Mouse (Mus musculus): ENCODE results near the gene Uba7. TPM values are rescaled to one million over a fixed set of nuclear protein-coding genes. Genes with fewer than 3 reads are reported as not detected.

Uba7 gene
- polyA plus RNA-seq, 1 experiment from 2014 or later, result 33.2 TPM

DNA sequence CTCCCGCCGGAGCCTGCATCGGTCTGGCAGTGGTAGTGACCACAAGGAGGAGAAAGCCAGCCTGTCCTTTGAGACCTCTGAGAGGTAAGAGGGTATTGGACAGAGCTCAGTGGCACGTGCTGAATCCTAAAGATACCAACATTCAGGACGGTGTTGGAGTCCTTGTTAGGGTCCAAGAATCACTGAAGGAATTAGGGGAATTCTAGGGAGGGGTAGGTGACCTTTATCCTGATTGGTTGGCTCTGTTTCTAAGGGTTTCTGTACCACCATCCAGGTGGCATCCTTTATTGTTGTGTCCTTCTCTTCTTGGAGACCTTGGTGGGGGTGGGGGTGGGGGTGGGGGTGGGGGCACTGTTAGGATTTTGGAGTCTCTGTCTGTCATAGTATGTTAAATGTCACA lies 56.8 kb downstream of the Uba7 start:
- no peak overlapping the region for H3K9ac ChIP-seq (replicated peaks; ENCODE audit: low read depth)
- no peaks in the 10 kb centered on the region for H3K9me3 ChIP-seq (ENCODE audit: low read length)
- H3K4me1 ChIP-seq (ENCODE audit: insufficient read depth, low read depth, low read length), result no peaks in the 10 kb centered on the region
- no peak overlapping the region for H3K4me2 ChIP-seq (replicated peaks; ENCODE audit: low read depth, low read length)
- H3K27me3 ChIP-seq (replicated peaks; ENCODE audit: insufficient read depth, low read length), result no peaks in the 10 kb centered on the region
- ATAC-seq, result no peak
- DNase-seq (ENCODE audit: low spot score), result no peak
- no peak for TF ChIP-seq EP300 (IDR thresholded peaks at IDR 0.05)
- no peak for TF ChIP-seq CTCF (IDR thresholded peaks at IDR 0.05)
- peaks cover 10% of the 10 kb centered on the region for H3K36me3 ChIP-seq (ENCODE audit: insufficient read depth, low read length)
- WGBS, result 93% methylated on average over 5 of the region's 5 CpGs
- H3K4me3 ChIP-seq (ENCODE audit: low read depth, low read length), result no peak overlapping the region
- H3K27ac ChIP-seq (ENCODE audit: low read length), result no peak overlapping the region

Other genes starting within 250 kb of the Uba7 start
- 119 and 128 TPM in 2 replicates for gene Rbm5, start 204.5 kb upstream of the Uba7 start, polyA plus RNA-seq (2015; fragmentation: Nextera tagmentation; extraction: Ambion mirVana)
- 35.6 and 40.9 TPM in 2 replicates for gene Rbm6, start 102.3 kb upstream of the Uba7 start, polyA plus RNA-seq (2015; fragmentation: Nextera tagmentation; extraction: Ambion mirVana)
- gene Mon1a, start 87.4 kb upstream of the Uba7 start, polyA plus RNA-seq (2015; fragmentation: Nextera tagmentation; extraction: Ambion mirVana), result 12.3 and 12.8 TPM in 2 replicates
- gene Mst1r, start 68.6 kb upstream of the Uba7 start, polyA plus RNA-seq (2015; fragmentation: Nextera tagmentation; extraction: Ambion mirVana), result 3.1 and 3.5 TPM in 2 replicates
- gene Actl11, start 47.0 kb upstream of the Uba7 start, polyA plus RNA-seq (2015; fragmentation: Nextera tagmentation; extraction: Ambion mirVana), result not detected in 2 replicates
- gene Camkv, start 39.8 kb upstream of the Uba7 start, polyA plus RNA-seq (2015; fragmentation: Nextera tagmentation; extraction: Ambion mirVana), result 0.12 and 0.35 TPM in 2 replicates
- gene Traip, start 25.4 kb upstream of the Uba7 start, polyA plus RNA-seq (2015; fragmentation: Nextera tagmentation; extraction: Ambion mirVana), result 2.2 and 2.6 TPM in 2 replicates
- 1.8 and 3.6 TPM in 2 replicates for gene Gm20661, start 7.6 kb downstream of the Uba7 start, polyA plus RNA-seq (2015; fragmentation: Nextera tagmentation; extraction: Ambion mirVana)
- 65.0 and 68.5 TPM in 2 replicates for gene Inka1, start 10.4 kb downstream of the Uba7 start, polyA plus RNA-seq (2015; fragmentation: Nextera tagmentation; extraction: Ambion mirVana)
- gene Cdhr4, start 17.0 kb downstream of the Uba7 start, polyA plus RNA-seq (2015; fragmentation: Nextera tagmentation; extraction: Ambion mirVana), result 7.8 and 8.9 TPM in 2 replicates
- 0.17 and 0.44 TPM in 2 replicates for gene Gm20662, start 20.8 kb downstream of the Uba7 start, polyA plus RNA-seq (2015; fragmentation: Nextera tagmentation; extraction: Ambion mirVana)
- 52.0 and 53.9 TPM in 2 replicates for gene Ip6k1, start 27.0 kb downstream of the Uba7 start, polyA plus RNA-seq (2015; fragmentation: Nextera tagmentation; extraction: Ambion mirVana)
- 25.5 and 26.5 TPM in 2 replicates for gene Gmppb, start 73.7 kb downstream of the Uba7 start, polyA plus RNA-seq (2015; fragmentation: Nextera tagmentation; extraction: Ambion mirVana)
- gene Amigo3, start 77.7 kb downstream of the Uba7 start, polyA plus RNA-seq (2015; fragmentation: Nextera tagmentation; extraction: Ambion mirVana), result 1.6 and 1.7 TPM in 2 replicates
- gene Mst1, start 104.9 kb downstream of the Uba7 start, polyA plus RNA-seq (2015; fragmentation: Nextera tagmentation; extraction: Ambion mirVana), result 0.62 and 1.1 TPM in 2 replicates
- gene Rnf123, start 107.8 kb downstream of the Uba7 start, polyA plus RNA-seq (2015; fragmentation: Nextera tagmentation; extraction: Ambion mirVana), result 19.7 and 20.4 TPM in 2 replicates
- 29.3 and 34.6 TPM in 2 replicates for gene Apeh, start 119.1 kb downstream of the Uba7 start, polyA plus RNA-seq (2015; fragmentation: Nextera tagmentation; extraction: Ambion mirVana)
- 0.06 and 0.12 TPM in 2 replicates for gene Bsn, start 214.9 kb downstream of the Uba7 start, polyA plus RNA-seq (2015; fragmentation: Nextera tagmentation; extraction: Ambion mirVana)